15 mouse cellular contexts compared by ENCODE assay signal in genomic region chr8:120285878-120286277, GRCm38 (mm10). TPM values are rescaled to one million over a fixed set of nuclear protein-coding genes. Genes with fewer than 3 reads are reported as not detected.
DNase-seq lines count a peak whose midpoint lies in the region; ATAC-seq and TF ChIP-seq lines count a peak whose summit lies in the region.
"Had no signal": no experiment of that assay in that cellular context is flagged by ENCODE, and none has a peak within 500 bp of the region (broad histone marks: within the 10 kb centered on the region; RNA-seq: fewer than 3 reads in every experiment).

No protein-coding gene starts in this region.

- no peak for TF ChIP-seq CTCF in stomach, postnatal 0 days (IDR thresholded peaks at IDR 0.05; ENCODE audit: low read depth)

- no peak for ATAC-seq in hindbrain, embryonic 12.5 days (ENCODE audit: low FRiP score)
- ATAC-seq in midbrain, embryonic 12.5 days (ENCODE audit: low FRiP score, low read depth), result no peak
- no peak for ATAC-seq in midbrain, embryonic 14.5 days (ENCODE audit: low FRiP score, low TSS enrichment)
- no peak for ATAC-seq in limb, embryonic 11.5 days (ENCODE audit: insufficient number of reproducible peaks, low FRiP score, low TSS enrichment, low read depth)
- ATAC-seq in stomach, postnatal 0 days (ENCODE audit: low FRiP score, low TSS enrichment), result no peak
- ATAC-seq in cerebellum, adult (ENCODE audit: insufficient number of reproducible peaks, low FRiP score, low TSS enrichment), result no peak
- ATAC-seq: inflammation-experienced regulatory T-cells, adult 6 months had no signal

- peaks cover 47% of the 10 kb centered on the region for H3K27me3 ChIP-seq in hindbrain, embryonic 10.5 days (ENCODE audit: insufficient read depth, poor library complexity, severe bottlenecking)
- peaks cover 4% of the 10 kb centered on the region for H3K27me3 ChIP-seq in hindbrain, embryonic 12.5 days
- H3K27me3 ChIP-seq in midbrain, embryonic 12.5 days, result peaks cover 38% of the 10 kb centered on the region
- H3K27me3 ChIP-seq in midbrain, embryonic 14.5 days (ENCODE audit: control insufficient read depth, insufficient read depth, low read length), result no peaks in the 10 kb centered on the region
- no peaks in the 10 kb centered on the region for H3K27me3 ChIP-seq in limb, embryonic 11.5 days (ENCODE audit: control insufficient read depth, insufficient read depth, low read length)
- no peaks in the 10 kb centered on the region for H3K27me3 ChIP-seq in stomach, postnatal 0 days (ENCODE audit: control insufficient read depth, insufficient read depth, low read length)

- no peak overlapping the region for H3K4me2 ChIP-seq in hindbrain, embryonic 12.5 days (replicated peaks)
- H3K4me2 ChIP-seq in midbrain, embryonic 12.5 days (replicated peaks), result no peak overlapping the region
- no peak overlapping the region for H3K4me2 ChIP-seq in midbrain, embryonic 14.5 days (ENCODE audit: low read length)
- no peak overlapping the region for H3K4me2 ChIP-seq in limb, embryonic 11.5 days (ENCODE audit: low read depth, severe bottlenecking)
- no peak overlapping the region for H3K4me2 ChIP-seq in stomach, postnatal 0 days (replicated peaks; ENCODE audit: low read depth)
- H3K4me2 ChIP-seq: forebrain, embryonic 12.5 days; liver, embryonic 11.5 days had no signal

- 78% methylated on average over 9 of the region's 9 CpGs for WGBS in hindbrain, embryonic 10.5 days
- WGBS in hindbrain, embryonic 12.5 days, result 65% methylated on average over 9 of the region's 9 CpGs
- WGBS in midbrain, embryonic 12.5 days, result 80% methylated on average over 9 of the region's 9 CpGs
- 63% methylated on average over 9 of the region's 9 CpGs for WGBS in midbrain, embryonic 14.5 days
- 78% methylated on average over 9 of the region's 9 CpGs for WGBS in limb, embryonic 11.5 days
- WGBS in stomach, postnatal 0 days, result 54% methylated on average over 9 of the region's 9 CpGs

- H3K36me3 ChIP-seq in hindbrain, embryonic 10.5 days, result no peaks in the 10 kb centered on the region
- H3K36me3 ChIP-seq in hindbrain, embryonic 12.5 days, result no peaks in the 10 kb centered on the region
- no peaks in the 10 kb centered on the region for H3K36me3 ChIP-seq in midbrain, embryonic 12.5 days
- no peaks in the 10 kb centered on the region for H3K36me3 ChIP-seq in midbrain, embryonic 14.5 days (ENCODE audit: control insufficient read depth, insufficient read depth, low read length)
- H3K36me3 ChIP-seq in limb, embryonic 11.5 days (ENCODE audit: control insufficient read depth, insufficient read depth, low read length), result no peaks in the 10 kb centered on the region
- H3K36me3 ChIP-seq in stomach, postnatal 0 days (ENCODE audit: control insufficient read depth, insufficient read depth, low read length), result no peaks in the 10 kb centered on the region
- H3K36me3 ChIP-seq: forebrain, embryonic 12.5 days; heart, embryonic 10.5 days had no signal

- no peak overlapping the region for H3K9ac ChIP-seq in hindbrain, embryonic 12.5 days
- H3K9ac ChIP-seq in midbrain, embryonic 12.5 days (replicated peaks), result peak overlapping the region; percentile 44; the same call in 1 of the 2 replicates
- H3K9ac ChIP-seq in midbrain, embryonic 14.5 days (replicated peaks; ENCODE audit: low read length), result no peak overlapping the region
- no peak overlapping the region for H3K9ac ChIP-seq in limb, embryonic 11.5 days (ENCODE audit: low read length)
- peak overlapping the region; percentile 23; the same call in 1 of the 2 replicates for H3K9ac ChIP-seq in stomach, postnatal 0 days (ENCODE audit: low read length)
- H3K9ac ChIP-seq: forebrain, embryonic 12.5 days had no signal

- 0 out of 2 replicates have a peak overlapping the region, but pooled peaks have one; percentile 50 for H3K27ac ChIP-seq in hindbrain, embryonic 10.5 days
- H3K27ac ChIP-seq in hindbrain, embryonic 12.5 days, result no peak overlapping the region
- H3K27ac ChIP-seq in midbrain, embryonic 12.5 days (replicated peaks), result 0 out of 2 replicates have a peak overlapping the region, but pooled peaks have one; percentile 39
- no peak overlapping the region; the same call in 1 of the 2 replicates for H3K27ac ChIP-seq in midbrain, embryonic 14.5 days (replicated peaks; ENCODE audit: low read depth, low read length)
- H3K27ac ChIP-seq in limb, embryonic 11.5 days (replicated peaks; ENCODE audit: low read depth, low read length), result 0 out of 2 replicates have a peak overlapping the region, but pooled peaks have one; percentile 6
- H3K27ac ChIP-seq in stomach, postnatal 0 days (replicated peaks), result peak overlapping the region; percentile 76; the same call in 1 of the 2 replicates

- no peak overlapping the region for H3K4me3 ChIP-seq in hindbrain, embryonic 10.5 days
- H3K4me3 ChIP-seq in hindbrain, embryonic 12.5 days, result no peak overlapping the region
- H3K4me3 ChIP-seq in midbrain, embryonic 12.5 days, result no peak overlapping the region
- H3K4me3 ChIP-seq in midbrain, embryonic 14.5 days (replicated peaks; ENCODE audit: low read depth, low read length), result no peak overlapping the region
- H3K4me3 ChIP-seq in limb, embryonic 11.5 days (ENCODE audit: low read depth, low read length), result no peak overlapping the region
- no peak overlapping the region for H3K4me3 ChIP-seq in stomach, postnatal 0 days (ENCODE audit: low read depth, low read length)
- H3K4me3 ChIP-seq: forebrain, embryonic 12.5 days; heart, embryonic 10.5 days had no signal

- no peak for TF ChIP-seq EP300 in stomach, postnatal 0 days (optimal IDR thresholded peaks at IDR 0.05)

- no peaks in the 10 kb centered on the region for H3K9me3 ChIP-seq in hindbrain, embryonic 10.5 days
- no peaks in the 10 kb centered on the region for H3K9me3 ChIP-seq in hindbrain, embryonic 12.5 days (replicated peaks)
- H3K9me3 ChIP-seq in midbrain, embryonic 12.5 days, result no peaks in the 10 kb centered on the region
- no peaks in the 10 kb centered on the region for H3K9me3 ChIP-seq in midbrain, embryonic 14.5 days (ENCODE audit: control insufficient read depth, low read length)
- no peaks in the 10 kb centered on the region for H3K9me3 ChIP-seq in limb, embryonic 11.5 days (ENCODE audit: control insufficient read depth, low read length)
- H3K9me3 ChIP-seq in stomach, postnatal 0 days (ENCODE audit: control insufficient read depth, low read length), result no peaks in the 10 kb centered on the region
- H3K9me3 ChIP-seq: forebrain, embryonic 12.5 days; heart, embryonic 10.5 days had no signal

- peaks cover 92% of the 10 kb centered on the region for H3K4me1 ChIP-seq in hindbrain, embryonic 10.5 days (replicated peaks)
- H3K4me1 ChIP-seq in hindbrain, embryonic 12.5 days, result peaks cover 83% of the 10 kb centered on the region
- H3K4me1 ChIP-seq in midbrain, embryonic 12.5 days, result peaks cover 84% of the 10 kb centered on the region
- peaks cover 66% of the 10 kb centered on the region for H3K4me1 ChIP-seq in midbrain, embryonic 14.5 days (ENCODE audit: control insufficient read depth, insufficient read depth, low read length)
- peaks cover 84% of the 10 kb centered on the region for H3K4me1 ChIP-seq in limb, embryonic 11.5 days (ENCODE audit: control insufficient read depth, insufficient read depth, low read length)
- H3K4me1 ChIP-seq in stomach, postnatal 0 days (replicated peaks; ENCODE audit: control insufficient read depth, insufficient read depth), result peaks cover 17% of the 10 kb centered on the region

- DNase-seq in hindbrain, embryonic 10.5 days (ENCODE audit: low spot score), result no peak
- no peak for DNase-seq in midbrain, embryonic 14.5 days
- no peak for DNase-seq in limb, embryonic 11.5 days (ENCODE audit: low spot score)
- peak; percentile 52 for DNase-seq in stomach, postnatal 0 days (ENCODE audit: low spot score)
- DNase-seq in adrenal gland, postnatal 4 days (ENCODE audit: low spot score in 2 of 2), result no peak
- DNase-seq: cerebellum, adult 2 months; gastrocnemius, postnatal 10 days; lung, postnatal 4 days had no signal

RNA-seq across cellular contexts. Expression of gene Gse1, which starts 57.6 kb away (rescaled TPM):
- polyA plus RNA-seq in hindbrain, embryonic 10.5 days (2016; fragmentation: Nextera tagmentation; extraction: Ambion mirVana), result 14.3 and 22.9 TPM in 2 replicates
- polyA plus RNA-seq in hindbrain, embryonic 12.5 days (2016; fragmentation: Nextera tagmentation; extraction: Ambion mirVana), result 22.4 and 24.0 TPM in 2 replicates
- 26.5 and 28.8 TPM in 2 replicates for polyA plus RNA-seq in midbrain, embryonic 12.5 days (2016; fragmentation: Nextera tagmentation; extraction: Ambion mirVana)
- polyA plus RNA-seq in midbrain, embryonic 14.5 days (2014; fragmentation: Nextera tagmentation; extraction: Ambion mirVana), result 28.6 and 29.0 TPM in 2 replicates
- polyA plus RNA-seq in limb, embryonic 11.5 days (2014; fragmentation: Nextera tagmentation; extraction: Ambion mirVana), result 6.6 and 8.2 TPM in 2 replicates
- polyA plus RNA-seq in stomach, postnatal 0 days (2015; fragmentation: Nextera tagmentation; extraction: Ambion mirVana), result 6.4 and 7.0 TPM in 2 replicates
- total RNA-seq in adrenal gland, postnatal 4 days (2021), result 10 to 100 TPM; 58.1 to 60.7 TPM

Comparison
In these comparisons a context has a peak if more than half of its experiments do, and no peak if none do; other contexts are left out.
1. H3K27ac ChIP-seq: peak in hindbrain, embryonic 10.5 days (single experiment), midbrain, embryonic 12.5 days (single experiment), limb, embryonic 11.5 days (single experiment) and stomach, postnatal 0 days (single experiment); none in hindbrain, embryonic 12.5 days (single experiment) and midbrain, embryonic 14.5 days (single experiment).
2. H3K9ac ChIP-seq: peak in midbrain, embryonic 12.5 days (single experiment) and stomach, postnatal 0 days (single experiment); none in hindbrain, embryonic 12.5 days (single experiment), midbrain, embryonic 14.5 days (single experiment) and limb, embryonic 11.5 days (single experiment).